Mouse (Mus musculus) G1E (cell line): Measurements from ENCODE around the gene Igf1. TPM values are rescaled to one million over a fixed set of nuclear protein-coding genes. Genes with fewer than 3 reads are reported as not detected.

Source experiments
- ATAC-seq: 2 replicates; pipeline ENCODE4 v1.8.0; 2016; ENCODE audit warnings: mild to moderate bottlenecking; ENCODE audit not compliant: insufficient number of reproducible peaks, poor library complexity, low FRiP score, severe bottlenecking; ENCODE audit errors: extremely low read depth
- DNase-seq: peaks from one replicate; pipeline ENCODE4 v3.0.0; 2012; ENCODE audit warnings: low spot score
- H3K27me3 ChIP-seq: 2 replicates; pipeline ENCODE4 v1.6.1; 2012; ENCODE audit warnings: mild to moderate bottlenecking, low read length, inconsistent platforms; ENCODE audit not compliant: insufficient read depth
- H3K36me3 ChIP-seq: replicated peaks from 2 replicates; pipeline ENCODE3; 2012; ENCODE audit warnings: mild to moderate bottlenecking, inconsistent platforms
- H3K4me1 ChIP-seq: 2 replicates; pipeline ENCODE4 v1.6.1; 2012; ENCODE audit warnings: low read depth, low read length, inconsistent platforms, mixed read lengths; ENCODE audit not compliant: insufficient read depth
- H3K4me3 ChIP-seq: 2 replicates; pipeline ENCODE4 v1.5.1; 2012; ENCODE audit warnings: low read depth, mild to moderate bottlenecking, inconsistent platforms, low read length, moderate library complexity, mixed read lengths
- H3K9me3 ChIP-seq: replicated peaks from 2 replicates; pipeline ENCODE4 v1.6.1; 2012; ENCODE audit warnings: inconsistent platforms
- CTCF ChIP-seq: IDR thresholded peaks from 2 replicates; pipeline ENCODE4 v1.5.1; 2012; ENCODE audit warnings: low read depth, low read length, inconsistent platforms, mixed read lengths
- GATA1 ChIP-seq: IDR thresholded peaks from 2 replicates; pipeline ENCODE4 v1.6.1; 2012; ENCODE audit warnings: borderline replicate concordance, low read length, inconsistent platforms, mixed read lengths
- GATA2 ChIP-seq: IDR thresholded peaks from 2 replicates; pipeline ENCODE4 v1.6.1; 2012; ENCODE audit warnings: low read depth, low read length, inconsistent platforms, borderline replicate concordance
- POLR2AphosphoS5 ChIP-seq: IDR thresholded peaks from 2 replicates; pipeline ENCODE4 v1.6.1; 2012; ENCODE audit warnings: low read depth, low read length, inconsistent platforms; ENCODE audit not compliant: insufficient replicate concordance
- TAL1 ChIP-seq: conservative IDR thresholded peaks from 2 replicates; pipeline ENCODE4 v1.6.1; 2012; ENCODE audit warnings: low read depth, low read length, inconsistent platforms, mixed read lengths
- polyA plus RNA-seq: library from polyadenylated mRNA; stranded (reverse); fragments of >175 nt; gene quantifications from 2 replicates; pipeline ENCODE4 v1.2.3, GENCODE M21; 2012
- total RNA-seq, 2 experiments: library from RNA; stranded (forward) in 1 of 2; stranded (reverse) in 1 of 2; fragments of 200-1000 nt in 1 of 2; fragments of >200 nt in 1 of 2; fragmentation: Nextera tagmentation in 1 of 2; gene quantifications; 2 replicates each; pipeline ENCODE4 v1.2.3; 2014 to 2017

Gene Igf1
- total and polyA plus RNA-seq, 3 experiments = 0.01 to 0.27 TPM; not detected in 1

- ATAC-seq = no peak
- H3K4me1 ChIP-seq = no peaks in the 10 kb centered on the region
These were observed 35.2 kb downstream of the Igf1 start for GRCm38 (mm10) chr10:87893272-87893671.

GRCm38 (mm10) chr10:87894461-87895120, 36.5 kb downstream of the Igf1 start:
- DNase-seq = no peak
- no peaks in the 10 kb centered on the region for H3K9me3 ChIP-seq
- no peak for TF ChIP-seq POLR2AphosphoS5
- no peak for TF ChIP-seq GATA2
- TF ChIP-seq CTCF = no peak
- H3K36me3 ChIP-seq = no peaks in the 10 kb centered on the region
- no peak for ATAC-seq
- no peak overlapping the region for H3K4me3 ChIP-seq
- H3K27me3 ChIP-seq = no peaks in the 10 kb centered on the region
- H3K4me1 ChIP-seq = no peaks in the 10 kb centered on the region

More at GRCm38 (mm10) chr10:87893272-87893671, 35.2 kb downstream of the Igf1 start:
- DNase-seq = no peak
- H3K9me3 ChIP-seq = no peaks in the 10 kb centered on the region
- no peaks in the 10 kb centered on the region for H3K36me3 ChIP-seq
- TF ChIP-seq GATA2 (no peak), CTCF (no peak), TAL1 (no peak), GATA1 (no peak), POLR2AphosphoS5 (no peak)
- H3K4me3 ChIP-seq = no peak overlapping the region
- H3K27me3 ChIP-seq = no peaks in the 10 kb centered on the region

GRCm38 (mm10) chr10:87895351-87895750, 37.3 kb downstream of the Igf1 start:
- Histone ChIP-seq H3K9me3 (no peaks in the 10 kb centered on the region), H3K27me3 (no peaks in the 10 kb centered on the region), H3K36me3 (no peaks in the 10 kb centered on the region), H3K4me1 (no peaks in the 10 kb centered on the region), H3K4me3 (no peak overlapping the region)
- ATAC-seq (no peak), DNase-seq (no peak)
- TF ChIP-seq POLR2AphosphoS5 = no peak
- no peak for TF ChIP-seq CTCF
- no peak for TF ChIP-seq GATA2
- no peak for TF ChIP-seq TAL1
- no peak for TF ChIP-seq GATA1

- Histone ChIP-seq H3K4me3 (no peak overlapping the region), H3K9me3 (no peaks in the 10 kb centered on the region), H3K36me3 (no peaks in the 10 kb centered on the region), H3K27me3 (no peaks in the 10 kb centered on the region), H3K4me1 (no peaks in the 10 kb centered on the region)
- no peak for DNase-seq
- no peak for ATAC-seq
- TF ChIP-seq TAL1 = no peak
These were observed 39.3 kb downstream of the Igf1 start for GRCm38 (mm10) chr10:87897331-87897730.

- no peaks in the 10 kb centered on the region for H3K4me1 ChIP-seq
- no peak for TF ChIP-seq GATA1
- TF ChIP-seq POLR2AphosphoS5 = no peak
- ATAC-seq (no peak), DNase-seq (no peak)
- H3K36me3 ChIP-seq = no peaks in the 10 kb centered on the region
- no peaks in the 10 kb centered on the region for H3K27me3 ChIP-seq
- H3K4me3 ChIP-seq = no peak overlapping the region
- H3K9me3 ChIP-seq = no peaks in the 10 kb centered on the region
These were observed 40.8 kb downstream of the Igf1 start for GRCm38 (mm10) chr10:87898826-87899225.

- DNase-seq = no peak
- no peak for ATAC-seq
- Histone ChIP-seq H3K36me3 (no peaks in the 10 kb centered on the region), H3K4me1 (no peaks in the 10 kb centered on the region), H3K4me3 (no peak overlapping the region), H3K27me3 (no peaks in the 10 kb centered on the region), H3K9me3 (no peaks in the 10 kb centered on the region)
- TF ChIP-seq GATA2 (no peak), TAL1 (no peak), CTCF (no peak), POLR2AphosphoS5 (no peak), GATA1 (no peak)
These were observed 43.9 kb downstream of the Igf1 start for GRCm38 (mm10) chr10:87901916-87902315.

- H3K36me3 ChIP-seq = no peaks in the 10 kb centered on the region
- H3K4me3 ChIP-seq = no peak overlapping the region
- TF ChIP-seq TAL1 = no peak
- TF ChIP-seq CTCF = no peak
- no peak for TF ChIP-seq GATA1
- TF ChIP-seq GATA2 = no peak
- no peak for TF ChIP-seq POLR2AphosphoS5
- H3K27me3 ChIP-seq = no peaks in the 10 kb centered on the region
- DNase-seq (no peak), ATAC-seq (no peak)
- no peaks in the 10 kb centered on the region for H3K9me3 ChIP-seq
- no peaks in the 10 kb centered on the region for H3K4me1 ChIP-seq
These were observed 46.3 kb downstream of the Igf1 start for GRCm38 (mm10) chr10:87904324-87904723.
